Comparison of ENCODE assay signal across 8 mouse cellular contexts in the genomic region with DNA sequence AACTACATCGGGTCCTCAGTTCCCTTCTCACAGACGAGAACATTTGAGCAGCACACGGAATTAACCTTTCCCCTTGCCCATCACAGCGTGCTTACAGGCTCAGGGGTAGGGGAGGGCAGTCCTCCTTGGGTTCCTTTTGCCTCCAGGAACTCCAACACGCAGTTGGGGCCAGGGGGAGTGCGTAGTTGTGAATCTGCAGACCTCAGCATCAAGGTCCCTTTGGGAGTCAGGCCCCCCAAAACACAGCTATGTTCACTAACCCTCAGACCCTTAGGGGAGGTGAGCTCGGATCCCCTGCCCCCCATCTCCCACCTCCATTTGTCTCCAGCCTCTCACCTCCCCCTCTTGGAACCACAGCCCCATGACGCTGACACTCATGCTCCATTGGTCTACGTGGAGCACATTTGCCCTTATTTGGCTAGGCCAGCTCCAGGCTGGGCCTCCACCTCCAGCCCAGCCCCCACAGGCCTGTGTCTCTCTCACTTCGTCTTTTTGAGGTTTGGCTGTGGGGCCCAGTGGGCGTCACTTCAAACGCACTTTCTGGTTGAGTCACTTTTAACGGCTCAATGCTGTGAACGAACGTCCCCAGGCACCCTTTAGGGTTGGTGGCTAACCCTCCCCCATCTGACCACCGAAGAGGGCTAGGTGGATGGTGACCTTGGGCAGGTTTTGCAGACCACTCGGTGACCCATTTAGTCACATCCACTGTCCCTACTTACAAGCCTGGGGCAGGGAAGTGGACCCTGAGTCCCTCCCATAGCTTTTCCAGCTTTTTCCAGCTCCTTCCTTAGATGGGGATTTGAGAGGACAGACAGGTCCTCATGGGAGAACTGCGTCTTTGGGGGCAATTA. TPM values are rescaled to one million over a fixed set of nuclear protein-coding genes. Genes with fewer than 3 reads are reported as not detected.
DNase-seq lines count a peak whose midpoint lies in the region; ATAC-seq and TF ChIP-seq lines count a peak whose summit lies in the region.

No protein-coding gene starts in this region.

- H3K4me3 ChIP-seq in forebrain, embryonic 11.5 days (ENCODE audit: low read depth, low read length), result no peak overlapping the region
- H3K4me3 ChIP-seq in forebrain, embryonic 15.5 days, result no peak overlapping the region
- peak overlapping the region; percentile 10 to 65; a peak in 2 of 4 replicates for H3K4me3 ChIP-seq in ES-E14 (ENCODE audit: insufficient read depth in 1 of 2, low read depth in 1 of 2, low read length in 2 of 2, poor library complexity in 1 of 2, severe bottlenecking in 1 of 2)
- H3K4me3 ChIP-seq in embryonic fibroblast, embryonic 13.5 days (ENCODE audit: insufficient read depth, low read length), result no peak overlapping the region
- no peak overlapping the region for H3K4me3 ChIP-seq in lung, postnatal 0 days (ENCODE audit: low read depth, low read length)
- no peak overlapping the region for H3K4me3 ChIP-seq in stomach, embryonic 15.5 days (replicated peaks)

- no peaks in the 10 kb centered on the region for H3K9me3 ChIP-seq in forebrain, embryonic 11.5 days (ENCODE audit: control insufficient read depth, low read length)
- H3K9me3 ChIP-seq in forebrain, embryonic 15.5 days, result no peaks in the 10 kb centered on the region
- no peaks in the 10 kb centered on the region for H3K9me3 ChIP-seq in ES-E14 (ENCODE audit: control insufficient read depth, insufficient read depth, low read depth, low read length)
- no peaks in the 10 kb centered on the region for H3K9me3 ChIP-seq in lung, postnatal 0 days (ENCODE audit: low read length)
- H3K9me3 ChIP-seq in stomach, embryonic 15.5 days, result no peaks in the 10 kb centered on the region

- no peaks in the 10 kb centered on the region for H3K36me3 ChIP-seq in forebrain, embryonic 11.5 days (ENCODE audit: control insufficient read depth, insufficient read depth, low read length)
- H3K36me3 ChIP-seq in forebrain, embryonic 15.5 days, result peaks cover 10% of the 10 kb centered on the region
- 0 out of 2 replicates have a peak, but pooled peaks cover 7% of the 10 kb centered on the region for H3K36me3 ChIP-seq in ES-E14 (ENCODE audit: control insufficient read depth, insufficient read depth, low read length, poor library complexity, severe bottlenecking)
- peaks cover 5% of the 10 kb centered on the region; the same call in 1 of the 2 replicates for H3K36me3 ChIP-seq in lung, postnatal 0 days (ENCODE audit: insufficient read depth, low read length)
- peaks cover 2% of the 10 kb centered on the region; the same call in 1 of the 2 replicates for H3K36me3 ChIP-seq in stomach, embryonic 15.5 days

- DNase-seq in forebrain, embryonic 11.5 days (ENCODE audit: low spot score), result no peak
- DNase-seq in ES-E14 (ENCODE audit: low read depth, low spot score), result no peak
- DNase-seq in kidney, adult 9 months, result peak; percentile 39
- DNase-seq in lung, postnatal 0 days (ENCODE audit: low spot score), result peak; percentile 66
- no peak for DNase-seq in urinary bladder, postnatal 10 days (ENCODE audit: low spot score)

- WGBS in forebrain, embryonic 11.5 days, result 66% methylated on average over 18 of the region's 18 CpGs
- WGBS in forebrain, embryonic 15.5 days, result 73% methylated on average over 18 of the region's 18 CpGs
- WGBS in lung, postnatal 0 days, result 33% methylated on average over 18 of the region's 18 CpGs
- 39% methylated on average over 18 of the region's 18 CpGs for WGBS in stomach, embryonic 15.5 days

- in situ Hi-C loops in ES-E14 (cut with MboI; ENCODE audit: low sequenced_read_pairs in 2 of 2, unreplicated experiment in 2 of 2), result no loop called here

- TF ChIP-seq CTCF in embryonic fibroblast, embryonic 13.5 days (IDR thresholded peaks at IDR 0.05; ENCODE audit: borderline replicate concordance, insufficient read depth, low read length), result no peak
- TF ChIP-seq CTCF in lung, postnatal 0 days (IDR thresholded peaks at IDR 0.05), result no peak

- H3K9ac ChIP-seq in forebrain, embryonic 11.5 days (ENCODE audit: low read length), result no peak overlapping the region
- H3K9ac ChIP-seq in forebrain, embryonic 15.5 days (replicated peaks), result no peak overlapping the region
- peak overlapping the region; percentile 58 for H3K9ac ChIP-seq in ES-E14 (ENCODE audit: insufficient read depth, low read depth, low read length, poor library complexity, severe bottlenecking)
- H3K9ac ChIP-seq in lung, postnatal 0 days (replicated peaks; ENCODE audit: low read depth), result no peak overlapping the region
- no peak overlapping the region for H3K9ac ChIP-seq in stomach, embryonic 15.5 days

- H3K27me3 ChIP-seq in forebrain, embryonic 11.5 days (ENCODE audit: control insufficient read depth, insufficient read depth, low read length), result no peaks in the 10 kb centered on the region
- 0 out of 2 replicates have a peak, but pooled peaks cover 3% of the 10 kb centered on the region for H3K27me3 ChIP-seq in forebrain, embryonic 15.5 days
- no peaks in the 10 kb centered on the region for H3K27me3 ChIP-seq in lung, postnatal 0 days (replicated peaks; ENCODE audit: insufficient read depth, low read length)
- H3K27me3 ChIP-seq in stomach, embryonic 15.5 days (replicated peaks), result no peaks in the 10 kb centered on the region

- no peak for ATAC-seq in forebrain, embryonic 11.5 days (replicated peaks; ENCODE audit: low FRiP score)
- no peak for ATAC-seq in forebrain, embryonic 15.5 days (replicated peaks)
- peak; percentile 78 for ATAC-seq in lung, postnatal 0 days
- peak; percentile 73 for ATAC-seq in stomach, embryonic 15.5 days (ENCODE audit: insufficient read depth, low FRiP score, low read depth)

- no peak for TF ChIP-seq EP300 in lung, postnatal 0 days (IDR thresholded peaks at IDR 0.05)

- H3K4me1 ChIP-seq in forebrain, embryonic 11.5 days (replicated peaks; ENCODE audit: control insufficient read depth, insufficient read depth, low read length), result no peaks in the 10 kb centered on the region
- H3K4me1 ChIP-seq in forebrain, embryonic 15.5 days, result no peaks in the 10 kb centered on the region
- peaks cover 2 to 29% of the 10 kb centered on the region in 2 experiments; a peak in 2 of 4 replicates for H3K4me1 ChIP-seq in ES-E14 (ENCODE audit: control insufficient read depth in 2 of 2, insufficient read depth in 2 of 2, low read length in 2 of 2, poor library complexity in 1 of 2)
- no peaks in the 10 kb centered on the region; the same call in 1 of the 2 replicates for H3K4me1 ChIP-seq in embryonic fibroblast, embryonic 13.5 days (ENCODE audit: control insufficient read depth, insufficient read depth, low read length)
- H3K4me1 ChIP-seq in lung, postnatal 0 days (ENCODE audit: insufficient read depth, low read depth, low read length), result no peaks in the 10 kb centered on the region
- H3K4me1 ChIP-seq in stomach, embryonic 15.5 days, result peaks cover 5% of the 10 kb centered on the region; the same call in 1 of the 2 replicates

- TF ChIP-seq POLR2A in embryonic fibroblast, embryonic 13.5 days (IDR thresholded peaks at IDR 0.05; ENCODE audit: low read depth, low read length), result peak; percentile 9; the same call in 1 of the 2 replicates

- peak overlapping the region; percentile 9; the same call in 1 of the 2 replicates for H3K27ac ChIP-seq in forebrain, embryonic 11.5 days (ENCODE audit: low read depth, low read length)
- H3K27ac ChIP-seq in forebrain, embryonic 15.5 days (replicated peaks), result no peak overlapping the region
- peak overlapping the region; percentile 20; the same call in 1 of the 2 replicates for H3K27ac ChIP-seq in ES-E14 (ENCODE audit: insufficient read depth, low read depth, low read length, poor library complexity, severe bottlenecking)
- H3K27ac ChIP-seq in embryonic fibroblast, embryonic 13.5 days (ENCODE audit: insufficient read depth, low read length), result peak overlapping the region; percentile 56
- H3K27ac ChIP-seq in lung, postnatal 0 days (ENCODE audit: low read length), result peak overlapping the region; percentile 49
- H3K27ac ChIP-seq in stomach, embryonic 15.5 days, result peak overlapping the region; percentile 68; the same call in 1 of the 2 replicates

- no peak overlapping the region for H3K4me2 ChIP-seq in forebrain, embryonic 11.5 days (ENCODE audit: low read depth, low read length, severe bottlenecking)
- H3K4me2 ChIP-seq in forebrain, embryonic 15.5 days (replicated peaks), result no peak overlapping the region
- peak overlapping the region; percentile 38; the same call in 1 of the 2 replicates for H3K4me2 ChIP-seq in lung, postnatal 0 days (replicated peaks; ENCODE audit: low read depth, low read length)
- H3K4me2 ChIP-seq in stomach, embryonic 15.5 days, result peak overlapping the region; percentile 5; the same call in 1 of the 2 replicates

TF ChIP-seq in ES-E14, 5 proteins besides CTCF, POLR2A, EP300 and RAD21:
- TF ChIP-seq HCFC1 (IDR thresholded peaks at IDR 0.05; ENCODE audit: borderline replicate concordance, insufficient read depth, low read length), result no peak

RNA-seq across cellular contexts. Expression of a gene that starts 10.9 kb away (rescaled TPM):
- 18.8 and 19.9 TPM in 2 replicates for polyA plus RNA-seq in forebrain, embryonic 11.5 days (2014; fragmentation: Nextera tagmentation; extraction: Ambion mirVana)
- polyA plus RNA-seq in forebrain, embryonic 15.5 days (2015; fragmentation: Nextera tagmentation; extraction: Ambion mirVana), result 30.3 and 31.8 TPM in 2 replicates
- total RNA-seq in ES-E14 (2012; rRNA removed), result 1.8 and 5.2 TPM in 2 replicates
- polyA plus RNA-seq in embryonic fibroblast, embryonic 13.5 days (2011; ENCODE audit: insufficient read length, low read depth, missing spikeins), result 1.2 TPM in 2 replicates
- 0.64 and 0.83 TPM in 2 replicates for polyA plus RNA-seq in lung, postnatal 0 days (2015; fragmentation: Nextera tagmentation; extraction: Ambion mirVana)
- 2.0 and 2.8 TPM in 2 replicates for polyA plus RNA-seq in stomach, embryonic 15.5 days (2015; fragmentation: Nextera tagmentation; extraction: Ambion mirVana)

RNA-seq across cellular contexts. Expression of a gene that starts 12.1 kb away (rescaled TPM):
- polyA plus RNA-seq in forebrain, embryonic 11.5 days (2014; fragmentation: Nextera tagmentation; extraction: Ambion mirVana), result 132 and 133 TPM in 2 replicates
- 160 and 164 TPM in 2 replicates for polyA plus RNA-seq in forebrain, embryonic 15.5 days (2015; fragmentation: Nextera tagmentation; extraction: Ambion mirVana)
- total RNA-seq in ES-E14 (2012; rRNA removed), result 178 and 220 TPM in 2 replicates
- 56.1 and 58.3 TPM in 2 replicates for polyA plus RNA-seq in embryonic fibroblast, embryonic 13.5 days (2011; ENCODE audit: insufficient read length, low read depth, missing spikeins)
- polyA plus RNA-seq in lung, postnatal 0 days (2015; fragmentation: Nextera tagmentation; extraction: Ambion mirVana), result 155 and 166 TPM in 2 replicates
- polyA plus RNA-seq in stomach, embryonic 15.5 days (2015; fragmentation: Nextera tagmentation; extraction: Ambion mirVana), result 118 and 127 TPM in 2 replicates

RNA-seq across cellular contexts. Expression of a gene that starts 44.0 kb away (rescaled TPM):
- polyA plus RNA-seq in forebrain, embryonic 11.5 days (2014; fragmentation: Nextera tagmentation; extraction: Ambion mirVana), result 3.6 and 3.9 TPM in 2 replicates
- 0.18 and 0.27 TPM in 2 replicates for polyA plus RNA-seq in forebrain, embryonic 15.5 days (2015; fragmentation: Nextera tagmentation; extraction: Ambion mirVana)
- total RNA-seq in ES-E14 (2012; rRNA removed), result not detected in 2 replicates
- not detected in 2 replicates for polyA plus RNA-seq in embryonic fibroblast, embryonic 13.5 days (2011; ENCODE audit: insufficient read length, low read depth, missing spikeins)
- 0.32 and 0.68 TPM in 2 replicates for polyA plus RNA-seq in lung, postnatal 0 days (2015; fragmentation: Nextera tagmentation; extraction: Ambion mirVana)
- polyA plus RNA-seq in stomach, embryonic 15.5 days (2015; fragmentation: Nextera tagmentation; extraction: Ambion mirVana), result 11.1 and 23.1 TPM in 2 replicates

Comparison
In these comparisons a context has a peak if more than half of its experiments do, and no peak if none do; other contexts are left out.
1. ATAC-seq: peak in lung, postnatal 0 days (single experiment) and stomach, embryonic 15.5 days (single experiment); none in forebrain, embryonic 11.5 days (single experiment) and forebrain, embryonic 15.5 days (single experiment).
2. DNase-seq: peak in kidney, adult 9 months (single experiment) and lung, postnatal 0 days (single experiment); none in forebrain, embryonic 11.5 days (single experiment), ES-E14 (single experiment) and urinary bladder, postnatal 10 days (single experiment).
3. H3K4me2 ChIP-seq: peak in lung, postnatal 0 days (single experiment) and stomach, embryonic 15.5 days (single experiment); none in forebrain, embryonic 11.5 days (single experiment) and forebrain, embryonic 15.5 days (single experiment).
4. H3K4me3 ChIP-seq: peak in ES-E14 (2 of 2); none in forebrain, embryonic 11.5 days (single experiment), forebrain, embryonic 15.5 days (single experiment), embryonic fibroblast, embryonic 13.5 days (single experiment), lung, postnatal 0 days (single experiment) and stomach, embryonic 15.5 days (single experiment).